Mouse (Mus musculus) hematopoietic stem cell, adult 5-6 weeks (primary cell): Measurements from ENCODE around the gene Sorbs1. TPM values are rescaled to one million over a fixed set of nuclear protein-coding genes. Genes with fewer than 3 reads are reported as not detected.

Experiments
- ATAC-seq, 2 experiments: fragments of 125-278 bp in 1 of 2; replicated peaks in 1 of 2; 2 replicates each; pipeline ENCODE4 v1.8.0; 2016 to 2017; ENCODE audit warnings: inconsistent platforms in 2 of 2, mild to moderate bottlenecking in 2 of 2, moderate number of reproducible peaks in 2 of 2, low read depth in 1 of 2, moderate TSS enrichment in 1 of 2; ENCODE audit not compliant: low FRiP score in 2 of 2, poor library complexity in 2 of 2, severe bottlenecking in 2 of 2, insufficient read depth in 1 of 2, low TSS enrichment in 1 of 2
- total RNA-seq: library from RNA; stranded (forward); fragments of 172-1452, 232-1000 nt; gene quantifications from 2 replicates; pipeline ENCODE4 v1.2.3, GENCODE M21; 2017

Sorbs1 gene
- total RNA-seq, 1 experiment from 2014 or later: 11.6 TPM

DNA sequence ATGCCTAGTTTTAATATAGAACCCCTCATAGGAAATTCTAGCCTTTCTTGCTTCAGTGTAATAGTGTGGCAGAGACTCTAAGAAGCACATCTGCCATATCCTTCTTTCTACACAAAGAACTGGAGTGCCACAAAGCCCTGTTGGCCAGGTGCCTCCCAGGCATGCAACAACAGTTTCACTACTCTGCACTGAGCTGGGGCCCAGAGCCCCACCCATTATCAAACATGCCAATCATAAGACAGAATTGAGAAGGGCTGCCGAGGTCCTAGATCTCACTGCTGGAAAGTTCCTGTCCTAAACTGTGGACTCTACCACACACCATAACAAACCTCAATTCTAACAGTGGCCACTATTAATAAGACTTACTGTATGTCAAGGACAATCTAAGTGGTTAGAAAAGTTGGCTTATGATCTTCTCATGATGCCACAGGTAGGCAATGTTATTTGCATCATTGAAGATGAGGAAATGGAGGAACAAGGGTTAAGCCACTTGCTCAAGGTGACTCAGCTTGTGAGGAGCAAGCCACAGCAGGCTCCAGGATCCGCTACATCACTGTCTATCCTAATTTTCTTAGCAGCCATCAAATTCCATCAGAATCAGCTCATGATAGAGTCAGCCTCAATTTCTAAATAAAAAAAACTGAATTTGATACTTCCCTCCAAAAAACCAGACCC lies 257.1 kb downstream of the Sorbs1 start:
- ATAC-seq: no peak

DNA sequence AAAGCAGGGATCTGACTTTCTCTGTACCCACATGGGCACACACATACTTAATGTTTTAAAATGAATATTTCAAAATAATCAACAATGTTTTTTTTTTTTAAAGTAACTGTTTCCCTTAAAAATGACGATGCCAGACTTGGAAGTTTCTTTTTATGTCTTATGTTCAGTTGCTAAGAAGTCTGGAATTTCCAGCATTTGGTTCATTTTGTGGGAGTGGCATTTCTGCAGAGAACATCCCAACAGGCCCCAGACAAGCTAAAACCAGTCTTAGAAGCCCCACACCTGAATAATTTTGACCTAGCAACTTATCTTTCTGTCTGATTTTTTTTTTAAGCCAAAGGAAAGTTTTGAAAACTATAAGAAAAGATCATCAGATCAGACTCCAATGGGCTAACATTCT lies 258.0 kb downstream of the Sorbs1 start:
- ATAC-seq: no peak

GRCm38 (mm10) chr19:40254741-40255140 lies 258.8 kb downstream of the Sorbs1 start:
- no peak for ATAC-seq

DNA sequence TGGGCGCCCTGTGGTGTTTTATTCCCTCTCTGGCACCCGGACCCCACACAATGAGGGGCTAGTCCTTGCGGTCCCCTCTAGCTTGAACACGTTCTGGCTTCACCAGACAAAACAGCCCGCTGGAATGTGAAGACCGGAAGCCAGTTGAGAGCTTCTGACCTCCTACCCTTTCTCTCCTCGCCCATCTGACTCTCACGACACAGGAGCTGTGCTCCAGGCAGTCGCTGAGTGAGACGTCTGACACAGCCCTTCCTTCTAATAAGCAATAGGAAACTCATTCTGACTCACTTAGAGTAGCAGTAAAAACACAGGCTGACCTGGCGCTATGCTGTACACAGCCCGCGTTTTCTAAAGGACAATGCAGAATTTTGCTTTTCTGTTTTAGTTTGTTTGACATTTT lies 259.8 kb downstream of the Sorbs1 start:
- no peak for ATAC-seq

DNA sequence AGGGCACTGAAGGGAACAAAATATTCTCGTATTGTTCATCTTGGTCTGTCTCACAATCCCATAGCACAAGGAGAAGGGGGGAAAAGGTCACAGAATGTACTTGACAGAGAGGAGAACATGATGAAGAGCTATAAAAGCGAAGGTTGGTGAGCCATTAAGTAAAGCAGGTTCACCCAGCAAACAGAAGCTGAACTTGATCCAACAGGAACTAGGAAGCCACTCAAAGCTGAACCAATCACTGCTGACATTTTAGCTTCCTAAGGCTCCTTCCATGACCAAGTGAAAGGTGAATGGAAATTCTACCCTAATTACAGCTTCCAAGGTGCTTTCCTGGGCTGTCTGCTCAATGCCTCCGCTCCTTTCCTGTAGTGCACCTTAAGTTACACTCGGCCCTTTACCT lies 262.5 kb downstream of the Sorbs1 start:
- ATAC-seq: no peak

GRCm38 (mm10) chr19:40249352-40249751 lies 264.2 kb downstream of the Sorbs1 start:
- peak; percentile 27 to 41; a peak in 1 of 4 replicates for ATAC-seq

- no peak for ATAC-seq
Measured at GRCm38 (mm10) chr19:40248476-40248875, 265.1 kb downstream of the Sorbs1 start.

- ATAC-seq: no peak
Measured at GRCm38 (mm10) chr19:40247268-40247666, 266.3 kb downstream of the Sorbs1 start.

DNA sequence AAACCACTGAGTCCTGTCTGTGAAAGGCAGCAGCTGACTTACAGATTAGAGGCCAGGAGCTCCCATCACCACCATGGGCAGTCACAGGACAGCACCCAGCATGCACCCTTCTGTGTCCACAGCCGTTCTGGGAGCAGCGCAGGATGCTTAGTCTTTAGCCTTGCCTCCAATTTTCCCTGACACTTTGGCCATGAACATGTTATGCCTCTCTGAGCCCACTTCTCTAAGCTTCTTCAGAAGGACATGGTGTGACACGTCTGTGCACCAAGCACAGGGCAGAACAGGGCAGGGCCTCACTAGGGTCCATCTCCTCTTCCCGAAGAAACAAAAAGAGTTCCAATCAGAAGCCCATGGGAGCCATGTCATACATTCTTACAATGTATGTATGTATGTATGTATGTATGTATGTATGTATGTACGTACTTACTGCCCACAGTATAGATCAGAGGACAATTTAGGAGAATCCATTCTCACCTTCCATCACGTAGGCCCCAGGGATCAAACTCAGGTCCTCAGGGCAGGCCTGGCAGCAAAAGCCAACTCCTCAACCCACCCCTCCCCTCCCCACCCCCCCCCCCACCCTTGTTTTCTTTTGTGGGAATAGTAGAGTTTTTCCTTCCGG lies 266.8 kb downstream of the Sorbs1 start:
- no peak for ATAC-seq

Other genes starting within 250 kb of the Sorbs1 start
- 43.7 and 59.8 TPM in 2 replicates for gene Pdlim1, start 241.9 kb downstream of the Sorbs1 start, total RNA-seq
- 35.6 and 39.1 TPM in 2 replicates for gene Aldh18a1, start 74.7 kb upstream of the Sorbs1 start, total RNA-seq
- 5.7 and 10.9 TPM in 2 replicates for gene Tctn3, start 98.5 kb upstream of the Sorbs1 start, total RNA-seq
- 19.2 and 31.2 TPM in 2 replicates for gene Entpd1, start 98.6 kb upstream of the Sorbs1 start, total RNA-seq
- 4.7 and 5.7 TPM in 2 replicates for gene Cc2d2b, start 235.0 kb upstream of the Sorbs1 start, total RNA-seq